Mouse (Mus musculus) C2C12 (cell line): ENCODE results near the gene Tspan15. TPM values are rescaled to one million over a fixed set of nuclear protein-coding genes. Genes with fewer than 3 reads are reported as not detected.

Experiments
- H3K27me3 ChIP-seq: one replicate; pipeline ENCODE4 v1.6.1; 2011; ENCODE audit not compliant: control insufficient read depth, insufficient read depth, insufficient read length
- H3K36me3 ChIP-seq: one replicate; pipeline ENCODE4 v1.6.1; 2011; ENCODE audit not compliant: control insufficient read depth, insufficient read depth
- H3K4me3 ChIP-seq: one replicate; pipeline ENCODE4 v1.5.1; 2011; ENCODE audit warnings: mild to moderate bottlenecking, control low read depth; ENCODE audit not compliant: poor library complexity, insufficient read depth, severe bottlenecking
- H3K79me2 ChIP-seq: one replicate; pipeline ENCODE4 v1.6.1; 2011; ENCODE audit not compliant: control insufficient read depth, insufficient read depth
- H3K79me3 ChIP-seq: one replicate; pipeline ENCODE4 v1.6.1; 2011; ENCODE audit warnings: low read depth, control low read depth
- H3ac ChIP-seq: one replicate; pipeline ENCODE3; 2011; ENCODE audit warnings: low read depth; ENCODE audit not compliant: control insufficient read depth, insufficient read length
- CEBPB ChIP-seq: IDR thresholded peaks from one replicate; pipeline ENCODE4 v1.6.1; 2011; ENCODE audit warnings: low read depth, mild to moderate bottlenecking, control low read depth, moderate library complexity
- CTCF ChIP-seq: IDR thresholded peaks from one replicate; pipeline ENCODE4 v1.5.1; 2011; ENCODE audit not compliant: control insufficient read depth, insufficient read depth, insufficient read length
- FOSL1 ChIP-seq: IDR thresholded peaks from one replicate; pipeline ENCODE4 v1.8.0; 2011; ENCODE audit warnings: mild to moderate bottlenecking, low read length; ENCODE audit not compliant: poor library complexity, insufficient read depth, severe bottlenecking
- MAX ChIP-seq: IDR thresholded peaks from one replicate; pipeline ENCODE4 v1.6.1; 2011; ENCODE audit warnings: mild to moderate bottlenecking, control low read depth
- MYOD1 ChIP-seq: IDR thresholded peaks from one replicate; pipeline ENCODE4 v1.6.1; 2011; ENCODE audit warnings: low read depth; ENCODE audit not compliant: control insufficient read depth, insufficient read length
- MYOG ChIP-seq: IDR thresholded peaks from one replicate; pipeline ENCODE4 v1.6.1; 2011; ENCODE audit not compliant: control insufficient read depth, insufficient read length; ENCODE audit errors: extremely low read depth
- USF1 ChIP-seq: IDR thresholded peaks from one replicate; pipeline ENCODE4 v1.6.1; 2011; ENCODE audit warnings: low read depth, mild to moderate bottlenecking, control low read depth, moderate library complexity
- polyA plus RNA-seq: library from polyadenylated mRNA; unstranded; fragments of >200 nt; fragmentation: generic; extraction: Trizol; gene quantifications from one replicate; pipeline ENCODE4 v1.2.1, GENCODE M21; 2012; ENCODE audit warnings: missing spikeins

The Tspan15 gene
- polyA plus RNA-seq, 1 experiment, result 5.6 TPM

DNA sequence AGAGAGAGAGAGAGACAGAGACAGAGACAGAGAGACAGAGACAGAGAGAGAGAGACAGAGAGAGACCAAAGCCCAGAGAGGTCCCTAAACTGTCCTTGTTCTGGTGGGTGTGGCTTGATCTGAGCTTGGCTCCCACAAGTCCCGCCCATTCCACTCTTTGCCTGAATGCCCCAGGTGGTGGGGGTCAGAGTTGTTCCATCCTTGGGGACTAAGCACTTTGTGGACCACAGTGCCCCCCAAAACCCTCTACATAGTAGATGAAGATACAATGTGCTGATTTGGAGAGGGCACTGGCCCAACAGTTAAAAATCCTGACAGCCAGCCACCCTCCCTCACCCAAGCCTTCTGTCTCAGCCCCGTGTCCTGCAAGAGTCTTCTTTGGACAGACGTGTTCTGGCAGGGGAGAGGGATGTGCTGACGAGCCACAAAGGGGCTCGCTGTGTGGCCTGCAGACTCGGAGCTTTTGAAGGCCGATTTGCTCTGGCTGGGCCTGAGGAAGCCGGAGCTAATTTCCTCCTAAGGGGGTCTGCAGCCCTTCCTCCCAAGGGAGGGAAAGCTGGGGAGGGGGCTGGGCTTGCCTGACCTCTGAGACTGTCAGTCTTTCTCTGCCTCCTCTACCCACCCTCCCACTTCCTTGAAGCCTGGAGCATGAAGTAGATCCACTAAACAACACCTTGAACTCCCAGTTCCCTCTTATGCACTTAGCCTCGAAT lies 58.1 kb downstream of the Tspan15 start:
- H3ac ChIP-seq, result no peak overlapping the region
- no peaks in the 10 kb centered on the region for H3K27me3 ChIP-seq
- no peaks in the 10 kb centered on the region for H3K79me2 ChIP-seq
- H3K36me3 ChIP-seq, result no peaks in the 10 kb centered on the region
- TF ChIP-seq FOSL1, result no peak
- no peak for TF ChIP-seq USF1
- TF ChIP-seq CEBPB, result no peak
- TF ChIP-seq CTCF, result no peak
- TF ChIP-seq MYOD1, result no peak
- TF ChIP-seq MAX, result no peak
- no peak for TF ChIP-seq MYOG
- no peak overlapping the region for H3K4me3 ChIP-seq
- no peaks in the 10 kb centered on the region for H3K79me3 ChIP-seq

DNA sequence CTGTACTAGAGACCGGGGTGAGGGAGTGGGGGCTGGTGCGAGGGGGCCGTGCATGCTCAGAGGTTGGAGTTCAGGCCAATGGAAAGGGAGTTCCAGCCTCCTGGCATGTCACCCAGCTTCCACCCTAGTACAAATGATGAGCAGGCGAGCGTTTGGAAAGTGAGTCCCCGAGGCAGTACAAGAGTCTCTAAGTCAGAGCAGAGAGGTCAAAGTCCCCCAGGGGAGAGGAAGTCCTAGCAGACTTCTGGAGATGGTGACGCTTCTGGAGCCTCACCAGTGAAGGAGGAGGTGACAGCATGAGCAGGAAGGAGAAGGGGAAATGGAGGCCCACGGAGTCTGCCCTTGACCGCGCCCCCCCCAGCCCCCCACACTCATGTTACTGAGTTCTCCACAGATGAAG lies 68.6 kb downstream of the Tspan15 start:
- TF ChIP-seq CEBPB (no peak), MAX (no peak), MYOD1 (no peak), USF1 (no peak), FOSL1 (no peak), CTCF (no peak), MYOG (no peak)
- Histone ChIP-seq H3ac (no peak overlapping the region), H3K79me2 (no peaks in the 10 kb centered on the region), H3K36me3 (no peaks in the 10 kb centered on the region), H3K4me3 (no peak overlapping the region), H3K79me3 (no peaks in the 10 kb centered on the region), H3K27me3 (peaks cover 44% of the 10 kb centered on the region)

DNA sequence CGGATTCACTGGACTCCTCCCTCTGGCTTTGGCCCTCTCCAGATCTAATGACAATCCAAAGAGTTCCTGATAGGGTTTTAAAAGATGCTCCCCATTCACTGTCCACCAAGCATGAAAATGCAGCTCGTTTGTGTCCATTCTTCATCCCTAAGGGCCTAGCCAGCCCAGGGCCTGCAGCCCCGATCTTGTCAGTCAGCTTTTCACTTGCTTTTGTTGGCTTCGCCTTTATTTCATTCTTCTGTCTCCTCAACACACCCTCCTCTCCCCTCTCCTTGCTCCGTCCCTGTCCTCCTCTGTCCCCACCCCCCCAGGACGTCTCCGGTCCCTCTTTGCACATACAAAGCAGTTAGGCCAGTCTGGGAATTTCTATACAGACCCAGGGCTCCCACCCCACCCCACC lies 81.1 kb downstream of the Tspan15 start:
- Histone ChIP-seq H3K79me3 (no peaks in the 10 kb centered on the region), H3K4me3 (no peak overlapping the region), H3K79me2 (no peaks in the 10 kb centered on the region), H3K27me3 (peaks cover 35% of the 10 kb centered on the region), H3K36me3 (no peaks in the 10 kb centered on the region), H3ac (no peak overlapping the region)
- TF ChIP-seq MYOG (no peak), CEBPB (no peak), FOSL1 (no peak), CTCF (no peak), MAX (no peak), USF1 (no peak), MYOD1 (no peak)

DNA sequence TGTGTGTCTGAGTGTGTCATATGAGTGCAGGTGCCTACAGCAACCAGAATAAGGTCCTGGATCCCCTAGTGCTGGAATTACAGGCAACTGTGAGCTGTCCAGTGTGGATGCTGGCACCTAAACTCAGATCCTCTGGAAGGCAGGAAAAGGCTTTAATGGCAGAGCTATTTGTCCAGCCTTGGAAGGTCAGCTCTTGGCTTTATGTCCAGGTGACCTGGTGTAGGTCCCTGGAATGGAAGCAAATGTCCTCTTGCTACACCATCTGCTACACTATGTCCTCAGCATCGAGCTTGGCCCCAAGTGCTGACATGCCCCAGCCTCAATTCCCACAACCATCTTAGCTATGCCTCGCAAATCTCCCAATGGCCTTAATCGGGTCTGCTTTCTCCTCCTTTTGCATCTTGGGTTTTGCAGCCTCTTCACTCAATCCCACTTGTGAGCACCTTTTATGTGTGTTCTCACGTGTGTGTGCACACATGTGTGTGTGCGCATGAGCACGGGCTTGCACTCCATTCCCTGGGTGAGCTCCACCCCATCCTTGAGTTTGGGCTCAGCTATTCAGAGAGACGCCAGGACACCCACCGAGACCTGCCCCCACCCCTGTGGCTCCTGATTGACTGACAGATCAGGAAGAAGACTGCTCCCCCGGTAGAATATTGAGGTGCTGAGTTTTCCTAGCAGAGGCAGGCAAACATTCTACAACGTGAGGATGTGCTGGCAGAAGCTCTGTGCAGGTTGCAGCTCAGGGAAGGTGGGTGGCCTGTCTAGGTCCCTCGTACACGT lies 83.4 kb downstream of the Tspan15 start:
- peaks cover 43% of the 10 kb centered on the region for H3K27me3 ChIP-seq
- TF ChIP-seq FOSL1, result no peak
- TF ChIP-seq CEBPB, result no peak
- no peak for TF ChIP-seq USF1
- TF ChIP-seq MYOD1, result no peak
- TF ChIP-seq MAX, result no peak
- no peak for TF ChIP-seq MYOG
- TF ChIP-seq CTCF, result no peak
- H3K79me2 ChIP-seq, result no peaks in the 10 kb centered on the region
- H3K36me3 ChIP-seq, result no peaks in the 10 kb centered on the region
- no peak overlapping the region for H3ac ChIP-seq
- H3K79me3 ChIP-seq, result no peaks in the 10 kb centered on the region
- no peak overlapping the region for H3K4me3 ChIP-seq

DNA sequence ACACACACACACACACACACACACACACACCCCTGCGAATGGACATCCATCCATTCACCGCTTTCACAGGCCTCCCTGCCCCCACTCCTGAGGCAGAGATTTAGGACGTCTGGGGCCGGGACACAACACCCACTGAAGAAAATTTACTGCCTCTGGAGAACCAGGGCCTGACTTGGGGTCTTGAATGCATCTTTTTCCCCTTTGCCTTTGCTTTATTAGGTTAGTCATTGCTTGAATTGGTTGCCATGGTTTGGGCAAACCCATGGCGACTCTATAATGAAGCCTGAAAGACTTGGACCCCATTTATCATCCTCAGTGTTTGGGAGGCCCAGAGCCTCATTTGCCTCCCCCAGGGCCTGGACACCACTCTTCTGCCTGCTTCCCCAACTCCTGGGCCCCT lies 85.1 kb downstream of the Tspan15 start:
- H3K79me2 ChIP-seq, result no peaks in the 10 kb centered on the region
- H3K4me3 ChIP-seq, result no peak overlapping the region
- no peak overlapping the region for H3ac ChIP-seq
- no peaks in the 10 kb centered on the region for H3K79me3 ChIP-seq
- TF ChIP-seq MAX (no peak), MYOD1 (no peak), MYOG (no peak)
- no peaks in the 10 kb centered on the region for H3K36me3 ChIP-seq
- H3K27me3 ChIP-seq, result peaks cover 43% of the 10 kb centered on the region
